Mouse (Mus musculus): ENCODE data around the gene Olfr1155.

DNA sequence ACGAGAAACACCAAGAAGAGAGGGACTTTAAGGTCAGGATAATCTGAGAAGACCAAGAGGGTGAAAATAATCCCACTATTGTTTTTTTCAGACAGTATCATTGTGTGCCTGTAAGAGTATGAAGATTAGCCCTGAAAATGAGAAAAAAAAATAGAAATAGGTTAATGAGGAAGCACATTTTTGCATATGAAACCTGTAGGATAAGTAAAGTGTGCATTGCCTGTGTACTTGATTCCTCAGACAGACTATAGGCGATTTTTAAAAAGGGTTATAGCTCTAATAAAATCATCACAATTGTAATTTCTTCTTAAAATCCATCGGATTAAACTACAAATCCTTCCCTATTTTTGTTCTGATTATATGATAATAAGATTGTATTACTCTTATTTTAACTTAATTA lies 29.6 kb upstream of the Olfr1155 start, which contains the start of gene Olfr74:
- TF ChIP-seq CTCF (IDR thresholded peaks at IDR 0.05; ENCODE audit: insufficient read depth, low read length) (no peak), POLR2A (IDR thresholded peaks at IDR 0.05; ENCODE audit: borderline replicate concordance, extremely low read depth, low read depth, low read length) (no peak)

Data from lung, adult 2 months (tissue).